Mouse (Mus musculus) brain, embryonic 14.5 days (tissue): ENCODE results near the gene N4bp2.

Experiments used
- CTCF ChIP-seq: fragments of 200-500 bp; IDR thresholded peaks from 2 replicates; pipeline ENCODE4 v1.5.1; 2012; ENCODE audit warnings: inconsistent platforms, mild to moderate bottlenecking, moderate library complexity, borderline replicate concordance; ENCODE audit not compliant: insufficient read depth, insufficient read length; ENCODE audit errors: extremely low read depth
- POLR2A ChIP-seq: fragments of 200-500 bp; IDR thresholded peaks from 2 replicates; pipeline ENCODE4 v1.6.1; 2012; ENCODE audit warnings: mild to moderate bottlenecking, inconsistent platforms, borderline replicate concordance; ENCODE audit not compliant: poor library complexity, insufficient read depth, insufficient read length, severe bottlenecking; ENCODE audit errors: extremely low read depth

GRCm38 (mm10) chr5:65864946-65865345 is 101.6 kb downstream of the N4bp2 start:
- TF ChIP-seq POLR2A: no peak
- no peak for TF ChIP-seq CTCF
